Mouse (Mus musculus): ENCODE data around the gene Vmn1r201. TPM values are rescaled to one million over a fixed set of nuclear protein-coding genes. Genes with fewer than 3 reads are reported as not detected.

Vmn1r201 gene
- polyA plus RNA-seq (2012; rRNA removed), result not detected in 2 replicates

GRCm38 (mm10) chr13:22471623-22472022 lies at the start of gene Vmn1r201:
Vmn1r201 (plus strand) TSS chr13:22471923.

GRCm38 (mm10) chr13:22505281-22505680 lies 33.6 kb downstream of the Vmn1r201 start, which contains the start of gene Vmn1r202:
Vmn1r202 (minus strand) TSS chr13:22505381.

GRCm38 (mm10) chr13:22517814-22518213 lies 46.1 kb downstream of the Vmn1r201 start, which contains the start of gene Vmn1r203:
Vmn1r203 (plus strand) TSS chr13:22518114.

Other genes starting within 250 kb of the Vmn1r201 start
- gene Vmn1r193, start 248.8 kb upstream of the Vmn1r201 start, polyA plus RNA-seq (2012; rRNA removed), result not detected in 2 replicates
- gene Vmn1r194, start 227.7 kb upstream of the Vmn1r201 start, polyA plus RNA-seq (2012; rRNA removed), result not detected in 2 replicates
- gene Vmn1r195, start 201.4 kb upstream of the Vmn1r201 start, polyA plus RNA-seq (2012; rRNA removed), result not detected in 2 replicates
- not detected in 2 replicates for gene Vmn1r196, start 182.0 kb upstream of the Vmn1r201 start, polyA plus RNA-seq (2012; rRNA removed)
- not detected in 2 replicates for gene Vmn1r197, start 147.3 kb upstream of the Vmn1r201 start, polyA plus RNA-seq (2012; rRNA removed)
- not detected in 2 replicates for gene Vmn1r198, start 121.6 kb upstream of the Vmn1r201 start, polyA plus RNA-seq (2012; rRNA removed)
- not detected in 2 replicates for gene Vmn1r199, start 92.1 kb upstream of the Vmn1r201 start, polyA plus RNA-seq (2012; rRNA removed)
- not detected in 2 replicates for gene Vmn1r200, start 81.5 kb upstream of the Vmn1r201 start, polyA plus RNA-seq (2012; rRNA removed)
- gene Vmn1r202, start 33.5 kb downstream of the Vmn1r201 start, polyA plus RNA-seq (2012; rRNA removed), result not detected in 2 replicates
- gene Vmn1r203, start 46.2 kb downstream of the Vmn1r201 start, polyA plus RNA-seq (2012; rRNA removed), result not detected in 2 replicates
- gene Vmn1r204, start 81.3 kb downstream of the Vmn1r201 start, polyA plus RNA-seq (2012; rRNA removed), result not detected in 2 replicates
- gene Vmn1r205, start 121.1 kb downstream of the Vmn1r201 start, polyA plus RNA-seq (2012; rRNA removed), result not detected in 2 replicates
- gene Vmn1r206, start 152.3 kb downstream of the Vmn1r201 start, polyA plus RNA-seq (2012; rRNA removed), result not detected in 2 replicates